Mouse (Mus musculus) neural tube, embryonic 12.5 days (tissue): Measurements from ENCODE around the gene Gapdhs. TPM values are rescaled to one million over a fixed set of nuclear protein-coding genes. Genes with fewer than 3 reads are reported as not detected.
"Not testable (repeated sequence)": the region's sequence is repeated elsewhere in the genome, so short reads cannot be mapped to it uniquely, and the experiment has no call there.

Source experiments
- ATAC-seq: fragments of 200-750 bp; cut with Nextera tagmentation; 2 replicates; pipeline ENCODE4 v1.8.0; 2017; ENCODE audit warnings: low read depth, mild to moderate bottlenecking, moderate TSS enrichment, moderate library complexity; ENCODE audit not compliant: low FRiP score
- H3K27ac ChIP-seq: fragments of 300-500 bp; sonication (generic); 2 replicates; pipeline ENCODE4 v1.5.1; 2016
- H3K27me3 ChIP-seq: fragments of 300-500 bp; sonication (generic); replicated peaks from 2 replicates; pipeline ENCODE4 v1.6.1; 2016; ENCODE audit warnings: mild to moderate bottlenecking
- H3K36me3 ChIP-seq: fragments of 300-500 bp; sonication (generic); 2 replicates; pipeline ENCODE4 v1.6.1; 2016; ENCODE audit warnings: mild to moderate bottlenecking
- H3K4me1 ChIP-seq: fragments of 300-500 bp; sonication (generic); 2 replicates; pipeline ENCODE4 v1.6.1; 2016
- H3K4me2 ChIP-seq: fragments of 300-500 bp; sonication (generic); replicated peaks from 2 replicates; pipeline ENCODE4 v1.6.1; 2016; ENCODE audit warnings: mild to moderate bottlenecking
- H3K4me3 ChIP-seq: fragments of 300-500 bp; sonication (generic); 2 replicates; pipeline ENCODE4 v1.5.1; 2016
- H3K9ac ChIP-seq: fragments of 300-500 bp; sonication (generic); 2 replicates; pipeline ENCODE4 v1.6.1; 2016; ENCODE audit warnings: mild to moderate bottlenecking
- H3K9me3 ChIP-seq: fragments of 300-500 bp; sonication (generic); 2 replicates; pipeline ENCODE4 v1.6.1; 2016; ENCODE audit warnings: mild to moderate bottlenecking
- WGBS: fragments of 180-500 bp; shearing (Covaris S2); methylation state at CpG from one replicate; pipeline ENCODE4 v1.1.7; 2016; 5-methylcytosine and 5-hydroxymethylcytosine counted together
- polyA plus RNA-seq: library from polyadenylated mRNA; unstranded; fragments of >200 nt; fragmentation: Nextera tagmentation; extraction: Ambion mirVana; gene quantifications from 2 replicates; pipeline ENCODE4 v1.2.1, GENCODE M21; 2016

The Gapdhs gene
- polyA plus RNA-seq, 1 experiment from 2014 or later: 1.4 TPM

DNA sequence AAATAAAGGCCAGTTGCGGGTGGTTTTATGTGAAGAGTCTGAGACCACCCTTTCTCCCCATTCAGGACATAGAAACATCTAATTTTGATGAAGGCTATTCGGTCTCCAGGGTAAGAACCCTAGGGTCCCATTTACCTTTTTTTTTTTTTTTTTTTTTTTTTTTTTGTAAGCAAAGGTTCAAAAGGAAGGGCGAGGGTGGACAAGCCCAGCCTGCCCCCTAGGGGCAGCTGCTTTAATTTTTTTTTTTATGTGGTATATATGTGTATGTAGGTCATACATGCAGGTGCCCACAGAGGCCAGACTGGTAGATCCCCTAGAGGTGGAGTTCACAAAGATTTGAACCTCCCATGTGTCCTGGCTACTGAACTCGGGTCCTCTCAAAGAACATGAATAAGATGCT lies 22.9 kb upstream of the Gapdhs start:
- H3K9ac ChIP-seq: no peak overlapping the region
- H3K36me3 ChIP-seq: no peaks in the 10 kb centered on the region
- no peak overlapping the region for H3K27ac ChIP-seq
- ATAC-seq: no peak
- H3K9me3 ChIP-seq: no peaks in the 10 kb centered on the region
- no peak overlapping the region for H3K4me3 ChIP-seq
- H3K27me3 ChIP-seq: no peaks in the 10 kb centered on the region; the same call in 1 of the 2 replicates
- no peaks in the 10 kb centered on the region for H3K4me1 ChIP-seq
- WGBS: 88% methylated on average over 4 of the region's 4 CpGs
- no peak overlapping the region for H3K4me2 ChIP-seq

GRCm38 (mm10) chr7:30765173-30765572 lies 21.7 kb upstream of the Gapdhs start:
- H3K27ac ChIP-seq: no peak overlapping the region
- no peaks in the 10 kb centered on the region for H3K4me1 ChIP-seq
- H3K4me3 ChIP-seq: no peak overlapping the region
- H3K4me2 ChIP-seq: peak overlapping the region; percentile 30
- H3K9ac ChIP-seq: no peak overlapping the region
- H3K9me3 ChIP-seq: no peaks in the 10 kb centered on the region
- 46% methylated on average over 11 of the region's 11 CpGs for WGBS
- ATAC-seq: no peak
- no peaks in the 10 kb centered on the region for H3K27me3 ChIP-seq
- no peaks in the 10 kb centered on the region for H3K36me3 ChIP-seq

DNA sequence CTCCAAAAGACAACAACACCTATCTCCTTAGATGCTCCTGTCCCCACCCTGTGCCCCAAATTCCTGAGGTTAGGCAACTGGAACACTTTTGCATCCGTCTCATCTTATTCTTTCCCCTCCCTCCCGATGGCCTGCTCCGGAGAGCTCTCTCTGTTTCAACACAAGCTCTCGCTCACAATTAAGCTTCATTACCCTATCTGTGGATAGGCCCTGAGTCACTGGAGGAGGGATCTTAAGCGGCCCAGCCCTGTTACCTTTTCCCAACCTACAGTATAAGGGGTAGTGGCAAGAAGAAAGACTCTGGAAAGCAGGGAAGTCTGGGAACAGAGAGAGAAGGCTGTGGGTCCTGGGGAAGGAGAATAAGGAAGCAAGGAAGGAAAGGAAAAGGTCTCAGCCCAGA lies 20.0 kb upstream of the Gapdhs start, which contains the start of gene Dmkn:
TSS of gene Dmkn (plus strand) at position 301 of the 400 bp plus-strand sequence.
- 44% methylated on average over 5 of the region's 5 CpGs for WGBS
- H3K9me3 ChIP-seq: no peaks in the 10 kb centered on the region
- no peak within 1 kb of the TSS for H3K4me2 ChIP-seq
- no peak within 1 kb of the TSS for H3K9ac ChIP-seq
- H3K27me3 ChIP-seq: no peaks in the 10 kb centered on the region
- no peaks in the 10 kb centered on the region for H3K36me3 ChIP-seq
- no peaks in the 10 kb centered on the region for H3K4me1 ChIP-seq
- H3K4me3 ChIP-seq: no peak within 1 kb of the TSS
- H3K27ac ChIP-seq: no peak within 1 kb of the TSS
- no peak for ATAC-seq

DNA sequence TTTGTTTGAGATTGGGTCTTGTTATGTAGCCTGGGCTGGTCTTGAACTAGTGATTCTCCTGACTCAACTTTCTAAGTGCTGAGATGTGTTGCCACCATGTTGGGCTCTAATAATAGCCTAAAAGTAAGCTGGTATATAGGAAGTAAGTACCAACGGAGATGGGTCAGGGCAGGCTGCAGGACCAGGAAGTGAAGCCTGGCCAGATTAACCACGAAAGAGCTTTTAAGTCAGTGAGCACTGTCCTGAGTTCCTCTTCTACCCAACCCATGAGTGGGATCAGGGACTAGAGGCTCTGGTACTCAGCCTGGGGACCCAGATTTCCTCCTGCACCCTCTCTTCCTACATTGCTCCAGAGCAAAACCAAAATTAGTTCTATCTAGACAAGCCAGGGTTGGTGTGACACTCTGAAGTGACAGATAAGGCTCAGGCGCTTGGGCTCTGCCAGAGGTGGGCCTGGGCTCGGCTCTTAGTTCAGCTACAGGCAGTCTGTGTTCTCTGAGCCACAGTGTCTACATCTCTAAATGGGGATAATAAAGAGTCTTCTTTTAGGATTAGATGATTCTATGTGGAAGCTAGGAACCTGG lies 18.4 kb upstream of the Gapdhs start:
- H3K27ac ChIP-seq: no peak overlapping the region
- H3K36me3 ChIP-seq: no peaks in the 10 kb centered on the region
- ATAC-seq: no peak
- H3K4me2 ChIP-seq: no peak overlapping the region
- no peak overlapping the region for H3K9ac ChIP-seq
- no peaks in the 10 kb centered on the region for H3K27me3 ChIP-seq
- no peaks in the 10 kb centered on the region for H3K4me1 ChIP-seq
- no peaks in the 10 kb centered on the region for H3K9me3 ChIP-seq
- no peak overlapping the region for H3K4me3 ChIP-seq
- WGBS: 81% methylated on average over 4 of the region's 4 CpGs

- H3K27me3 ChIP-seq: no peaks in the 10 kb centered on the region
- no peaks in the 10 kb centered on the region for H3K4me1 ChIP-seq
- no peak overlapping the region for H3K27ac ChIP-seq
- 41% methylated on average over 4 of the region's 4 CpGs for WGBS
- H3K9ac ChIP-seq: no peak overlapping the region
- no peak for ATAC-seq
- no peak overlapping the region for H3K4me3 ChIP-seq
- no peak overlapping the region for H3K4me2 ChIP-seq
- 0 out of 2 replicates have a peak, but pooled peaks cover 7% of the 10 kb centered on the region for H3K9me3 ChIP-seq
- H3K36me3 ChIP-seq: peaks cover 25% of the 10 kb centered on the region
Observed at GRCm38 (mm10) chr7:30758853-30759252, 15.4 kb upstream of the Gapdhs start.

DNA sequence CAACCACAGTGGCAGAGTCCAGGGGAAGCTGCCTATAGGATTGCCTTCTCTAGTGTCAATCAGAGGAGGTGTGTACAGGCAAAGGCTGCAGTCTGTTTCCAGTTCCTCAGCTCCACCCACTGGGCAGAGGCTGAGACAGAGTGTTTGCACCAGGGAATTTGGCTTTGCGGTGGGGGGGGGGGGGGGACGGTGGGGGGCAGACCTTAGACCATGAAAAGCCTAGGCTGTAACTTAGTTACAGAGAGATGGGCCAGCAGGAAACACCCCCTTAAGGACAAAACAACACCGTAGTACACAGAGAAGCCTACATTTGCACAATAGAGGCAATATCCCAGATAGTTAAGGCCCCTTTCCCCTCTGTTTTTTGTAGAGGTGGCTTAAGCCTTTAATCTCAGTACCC lies 13.5 kb upstream of the Gapdhs start:
- peaks cover 27% of the 10 kb centered on the region for H3K36me3 ChIP-seq
- H3K27ac ChIP-seq: no peak overlapping the region
- H3K9me3 ChIP-seq: 0 out of 2 replicates have a peak, but pooled peaks cover 7% of the 10 kb centered on the region
- H3K27me3 ChIP-seq: no peaks in the 10 kb centered on the region
- 67% methylated on average over 3 of the region's 3 CpGs for WGBS
- no peaks in the 10 kb centered on the region for H3K4me1 ChIP-seq
- no peak overlapping the region for H3K9ac ChIP-seq
- H3K4me2 ChIP-seq: no peak overlapping the region
- no peak for ATAC-seq
- H3K4me3 ChIP-seq: no peak overlapping the region

GRCm38 (mm10) chr7:30751086-30751669 lies 7.7 kb upstream of the Gapdhs start, which contains the start of gene Sbsn:
TSS of gene Sbsn (plus strand) at chr7:30751471.
- Histone ChIP-seq H3K4me2 (no peak within 1 kb of the TSS), H3K9me3 (0 out of 2 replicates have a peak, but pooled peaks cover 7% of the 10 kb centered on the region), H3K27me3 (no peaks in the 10 kb centered on the region), H3K27ac (no peak within 1 kb of the TSS), H3K36me3 (peaks cover 25% of the 10 kb centered on the region), H3K9ac (no peak within 1 kb of the TSS), H3K4me1 (no peaks in the 10 kb centered on the region), H3K4me3 (no peak within 1 kb of the TSS)
- 57% methylated on average over 5 of the region's 5 CpGs for WGBS
- no peak for ATAC-seq

GRCm38 (mm10) chr7:30749824-30750606 lies 6.5 kb upstream of the Gapdhs start:
- 88% methylated on average over 13 of the region's 13 CpGs for WGBS
- H3K9ac ChIP-seq: no peak overlapping the region
- no peaks in the 10 kb centered on the region for H3K27me3 ChIP-seq
- H3K27ac ChIP-seq: no peak overlapping the region
- no peak for ATAC-seq
- H3K4me1 ChIP-seq: no peaks in the 10 kb centered on the region
- H3K4me2 ChIP-seq: no peak overlapping the region
- H3K9me3 ChIP-seq: 0 out of 2 replicates have a peak, but pooled peaks cover 6% of the 10 kb centered on the region
- H3K4me3 ChIP-seq: no peak overlapping the region
- H3K36me3 ChIP-seq: peaks cover 14% of the 10 kb centered on the region

DNA sequence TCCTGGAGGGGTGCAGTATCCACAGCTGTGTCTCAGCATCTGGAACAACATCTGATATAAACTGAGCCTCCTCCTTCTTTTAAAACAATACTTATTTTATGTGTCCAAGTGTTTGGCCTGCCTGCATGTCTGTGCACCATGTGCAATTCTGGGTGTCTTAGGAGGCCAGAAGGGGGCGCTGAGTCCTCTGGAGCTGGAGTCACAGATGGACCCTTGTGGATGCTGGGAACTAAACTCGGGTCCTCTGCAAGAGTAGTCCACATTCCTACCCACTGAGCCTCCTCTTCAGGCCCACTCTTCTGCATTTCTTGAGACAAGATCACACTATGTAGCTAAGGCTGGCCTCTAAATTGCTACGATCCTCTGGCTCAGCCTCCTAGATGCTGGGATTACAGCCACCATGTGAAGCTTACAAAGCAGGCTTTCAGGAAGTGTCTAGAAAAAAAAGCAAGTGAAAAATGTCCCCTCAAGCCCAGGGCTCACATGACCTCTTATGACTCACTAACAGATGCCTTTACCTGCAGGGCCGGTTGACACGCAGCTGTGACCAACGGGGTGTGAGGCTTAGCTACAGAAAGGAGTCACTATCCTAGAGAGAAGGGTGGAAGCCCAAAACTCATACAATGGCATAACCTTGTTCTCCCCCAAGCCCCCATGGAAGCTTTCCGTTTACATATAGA lies 4.2 kb upstream of the Gapdhs start:
- H3K4me3 ChIP-seq: no peak overlapping the region
- whole genome bisulfite sequencing: 87% methylated on average over 7 of the region's 7 CpGs
- H3K9me3 ChIP-seq: no peaks in the 10 kb centered on the region
- no peaks in the 10 kb centered on the region for H3K4me1 ChIP-seq
- no peak for ATAC-seq
- H3K4me2 ChIP-seq: no peak overlapping the region
- 0 out of 2 replicates have a peak, but pooled peaks cover 4% of the 10 kb centered on the region for H3K36me3 ChIP-seq
- no peak overlapping the region for H3K9ac ChIP-seq
- H3K27me3 ChIP-seq: no peaks in the 10 kb centered on the region
- no peak overlapping the region for H3K27ac ChIP-seq

DNA sequence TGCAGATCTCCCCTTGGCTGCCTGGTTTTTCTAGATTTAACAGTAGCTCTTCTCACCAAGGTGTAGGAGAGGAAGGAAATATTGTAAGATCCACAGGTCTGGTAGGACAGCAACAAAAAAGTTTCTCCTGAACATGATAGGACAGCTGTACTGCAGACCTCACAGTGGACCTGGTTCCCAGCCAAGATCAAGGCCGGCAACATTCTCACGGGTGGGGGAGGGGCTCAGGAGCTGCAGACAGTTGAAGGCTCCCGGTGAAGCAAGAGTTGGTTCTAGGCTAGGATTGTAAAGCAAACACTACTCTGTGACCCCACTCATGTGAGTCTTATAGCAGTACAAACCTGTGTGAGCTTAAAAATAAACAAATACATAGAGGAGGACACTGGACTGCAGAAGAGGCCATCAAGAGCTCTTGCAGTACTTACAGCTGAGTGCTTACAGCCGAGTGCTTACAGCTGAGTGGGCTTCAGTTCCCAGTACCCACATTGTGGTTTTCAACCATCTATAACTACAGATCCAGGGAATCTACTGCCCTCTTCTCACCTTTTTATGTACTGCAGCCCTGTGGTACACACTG lies 629 bp upstream of the Gapdhs start:
- Histone ChIP-seq H3K27me3 (no peaks in the 10 kb centered on the region), H3K4me2 (no peak overlapping the region), H3K4me1 (no peaks in the 10 kb centered on the region), H3K27ac (no peak overlapping the region), H3K9me3 (no peaks in the 10 kb centered on the region), H3K4me3 (no peak overlapping the region), H3K9ac (no peak overlapping the region), H3K36me3 (peaks cover 18% of the 10 kb centered on the region)
- 54% methylated on average over 4 of the region's 4 CpGs for WGBS
- ATAC-seq: no peak

- not testable (repeated sequence) for H3K9ac ChIP-seq, H3K4me3 ChIP-seq, H3K27me3 ChIP-seq, H3K4me2 ChIP-seq, H3K4me1 ChIP-seq, H3K27ac ChIP-seq, H3K9me3 ChIP-seq, ATAC-seq
- peaks cover 25% of the 10 kb centered on the region for H3K36me3 ChIP-seq
- 92% methylated on average over 2 of the region's 2 CpGs for WGBS
Observed at GRCm38 (mm10) chr7:30742570-30742969, 911 bp downstream of the Gapdhs start.

DNA sequence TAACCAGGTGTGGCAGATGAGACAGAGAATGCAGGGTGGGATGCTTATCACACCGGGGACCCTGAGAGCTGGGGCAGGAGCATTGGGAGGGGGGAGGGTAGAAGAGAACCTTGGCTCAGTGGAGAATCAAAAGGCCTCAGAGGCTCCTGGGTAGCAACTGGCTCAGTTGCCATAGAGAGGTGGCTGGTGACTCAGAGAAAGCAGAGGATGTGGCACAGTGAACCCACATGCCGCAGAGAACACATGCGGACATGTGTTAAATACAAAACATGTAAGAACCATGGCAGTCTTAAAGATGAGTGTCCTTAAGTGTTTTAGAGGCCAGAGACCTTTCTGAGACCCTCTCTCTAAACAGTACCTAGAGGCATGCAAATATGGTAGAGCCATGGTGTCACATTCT lies 7.3 kb downstream of the Gapdhs start:
- Histone ChIP-seq H3K9me3 (no peaks in the 10 kb centered on the region), H3K4me2 (no peak overlapping the region), H3K4me1 (no peaks in the 10 kb centered on the region), H3K9ac (no peak overlapping the region), H3K36me3 (peaks cover 69% of the 10 kb centered on the region), H3K27ac (no peak overlapping the region), H3K4me3 (no peak overlapping the region), H3K27me3 (no peaks in the 10 kb centered on the region)
- ATAC-seq: no peak
- 90% methylated on average over 3 of the region's 3 CpGs for WGBS
